ENCODE assay signal across 7 mouse cellular contexts in the genomic region with DNA sequence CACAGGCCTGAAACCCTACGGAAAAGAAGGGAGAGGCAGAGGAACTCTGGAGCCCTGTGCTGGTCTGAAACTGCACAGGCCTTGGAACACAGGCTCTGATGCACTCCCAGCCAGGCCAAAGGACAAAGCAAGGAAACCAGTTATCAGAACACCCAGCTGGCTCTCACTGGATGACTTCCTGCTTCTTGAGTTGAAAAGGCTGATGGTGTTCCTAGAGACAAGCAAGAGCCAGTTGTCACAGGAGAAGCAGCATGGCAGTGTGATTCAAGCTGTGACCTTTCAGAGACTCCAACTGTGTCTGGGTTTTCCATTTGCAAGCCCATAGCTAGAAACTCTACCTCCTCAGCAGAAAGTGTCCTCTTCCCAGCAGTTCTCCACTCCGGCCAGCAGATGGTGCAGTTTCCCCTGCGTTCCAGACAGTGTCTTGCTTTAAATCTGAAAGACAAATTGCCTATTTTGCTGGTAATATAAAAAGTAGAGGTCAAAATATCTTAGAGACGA.
A peak's percentile ranks its signal among the peaks of the same experiment; 100 is the strongest.
DNase-seq lines count a peak whose midpoint lies in the region; ATAC-seq lines count a peak whose summit lies in the region.

No protein-coding gene starts in this region.

- no peak overlapping the region for H3K9ac ChIP-seq in hindbrain, embryonic 12.5 days

- 18% methylated on average over 4 of the region's 4 CpGs for WGBS in hindbrain, embryonic 12.5 days

- H3K36me3 ChIP-seq in hindbrain, embryonic 12.5 days = no peaks in the 10 kb centered on the region

- DNase-seq in R1 (ENCODE audit: low read depth, low spot score) = peak; percentile 89
- DNase-seq in cerebellum, adult 9-10 months = peak; percentile 32
- peak; percentile 57 to 78 for DNase-seq in frontal cortex, postnatal 25 days (ENCODE audit: low spot score in 2 of 2)
- DNase-seq in layer of hippocampus, postnatal 10 days (ENCODE audit: low spot score in 2 of 2) = peak; percentile 88 to 90
- peak; percentile 76 for DNase-seq in skeletal muscle tissue, adult 2 months (ENCODE audit: low read depth, low spot score)

- H3K4me1 ChIP-seq in hindbrain, embryonic 12.5 days = 0 out of 2 replicates have a peak, but pooled peaks cover 2% of the 10 kb centered on the region

- H3K4me2 ChIP-seq in hindbrain, embryonic 12.5 days (replicated peaks) = no peak overlapping the region

- H3K9me3 ChIP-seq in hindbrain, embryonic 12.5 days (replicated peaks) = no peaks in the 10 kb centered on the region

- ATAC-seq in hindbrain, embryonic 12.5 days (ENCODE audit: low FRiP score) = peak; percentile 29; the same call in 1 of the 2 replicates
- peak; percentile 51; the same call in 1 of the 2 replicates for ATAC-seq in megakaryocyte, adult 5-6 weeks (ENCODE audit: poor library complexity, severe bottlenecking)

- no peak overlapping the region for H3K27ac ChIP-seq in hindbrain, embryonic 12.5 days

- no peak overlapping the region for H3K4me3 ChIP-seq in hindbrain, embryonic 12.5 days

- H3K27me3 ChIP-seq in hindbrain, embryonic 12.5 days = no peaks in the 10 kb centered on the region

Comparison
In these comparisons a context has a peak if more than half of its experiments do, and no peak if none do; other contexts are left out.
1. DNase-seq: peak in every context shown above with its lines; median percentile 89 in R1; 89 in layer of hippocampus, postnatal 10 days; 76 in skeletal muscle tissue, adult 2 months; 68 in frontal cortex, postnatal 25 days; 32 in cerebellum, adult 9-10 months.